Mouse (Mus musculus) kidney, adult 2 months (tissue): ENCODE measurements at regions not wholly inside any gene's neighbourhood (a gene's known extent, or its start where the extent isn't known, plus 50 kb on each side); places are given as distances from the start of the nearest gene placed in this dataset.

ENCODE experiments used
- CTCF ChIP-seq: fragments of 200-500 bp; conservative IDR thresholded peaks from 2 replicates; pipeline ENCODE4 v1.5.1; 2011; ENCODE audit warnings: low read depth, mild to moderate bottlenecking, control low read depth, low read length, moderate library complexity, mixed read lengths; ENCODE audit not compliant: insufficient read depth, insufficient read length
- POLR2A ChIP-seq: fragments of 200-500 bp; IDR thresholded peaks from one replicate; pipeline ENCODE4 v1.6.1; 2011; ENCODE audit warnings: low read depth, low read length, control low read depth

GRCm38 (mm10) chr16:95057596-95057995, 60.1 kb upstream of the Kcnj6 start:
- TF ChIP-seq CTCF (no peak), POLR2A (no peak)
